Mouse (Mus musculus): ENCODE results near the gene D8Ertd738e. TPM values are rescaled to one million over a fixed set of nuclear protein-coding genes. Genes with fewer than 3 reads are reported as not detected.

D8Ertd738e gene
- total RNA-seq (2021), result 100 to 1,000 TPM; 213 to 217 TPM
- long read RNA-seq, experiment 1, transcript D8Ertd738e-201 (3 exons, 616 nt), result major isoform, 183 of 187 reads
- long read RNA-seq, experiment 1, partial matches to known transcripts, result 1 of 187 reads
- long read RNA-seq, experiment 1, other reads (novel, unspliced or antisense), result 3 of 187 reads
- long read RNA-seq, experiment 2, transcript D8Ertd738e-201 (3 exons, 616 nt), result major isoform, 194 of 198 reads
- long read RNA-seq, experiment 2, partial matches to known transcripts, result 0 of 198 reads
- long read RNA-seq, experiment 2, other reads (novel, unspliced or antisense), result 4 of 198 reads

- DNase-seq, result peak; percentile 87 to 91
- intact Hi-C loops (cut with DNase I), result no loop called here
Observed at GRCm38 (mm10) chr8:84249257-84250170, at the start of gene D8Ertd738e. TSS of gene D8Ertd738e (minus strand) at chr8:84249719.

GRCm38 (mm10) chr8:84297029-84297785 lies 47.7 kb upstream of the D8Ertd738e start:
- DNase-seq, result no peak
- intact Hi-C loops (cut with DNase I), result no loop called here

GRCm38 (mm10) chr8:84291688-84292087 lies 42.2 kb upstream of the D8Ertd738e start:
- intact Hi-C loops (cut with DNase I), result loop anchor here (1.0 kb wide), 1 partner anchor 66 kb away; no protein-coding TSS in a partner anchor
- peak; percentile 68 to 69 for DNase-seq

- no peak for DNase-seq
- intact Hi-C loops (cut with DNase I), result loop anchor here (1.0 kb wide), 1 partner anchor 66 kb away; no protein-coding TSS in a partner anchor
Observed at GRCm38 (mm10) chr8:84291086-84291485, 41.6 kb upstream of the D8Ertd738e start.

- intact Hi-C loops (cut with DNase I), result loop anchor here (10.0 kb wide), 1 partner anchor 54 kb away; the partner anchor contains the start of gene Zswim4
Observed at GRCm38 (mm10) chr8:84288892-84289291, 39.4 kb upstream of the D8Ertd738e start.

GRCm38 (mm10) chr8:84285665-84286064 lies 36.1 kb upstream of the D8Ertd738e start:
- intact Hi-C loops (cut with DNase I), result loop anchor here (1.0 to 10.0 kb wide), 3 partner anchors 51 to 246 kb away; partner anchors contain the start of gene Zswim4

More at GRCm38 (mm10) chr8:84288892-84289291, 39.4 kb upstream of the D8Ertd738e start:
- DNase-seq, result no peak

GRCm38 (mm10) chr8:84284608-84285063 lies 35.1 kb upstream of the D8Ertd738e start:
- peak; percentile 27 to 46 for DNase-seq
- intact Hi-C loops (cut with DNase I), result loop anchor here (1.0 to 10.0 kb wide), 3 partner anchors 50 to 245 kb away; partner anchors contain the start of gene Zswim4

More at GRCm38 (mm10) chr8:84285665-84286064, 36.1 kb upstream of the D8Ertd738e start:
- DNase-seq, result peak; percentile 52 to 64

- no peak for DNase-seq
Observed at GRCm38 (mm10) chr8:84280777-84281176, 31.3 kb upstream of the D8Ertd738e start.

GRCm38 (mm10) chr8:84276447-84276846 lies 26.9 kb upstream of the D8Ertd738e start:
- intact Hi-C loops (cut with DNase I), result no loop called here
- DNase-seq, result no peak

More at GRCm38 (mm10) chr8:84280777-84281176, 31.3 kb upstream of the D8Ertd738e start:
- intact Hi-C loops (cut with DNase I), result loop anchor here (10.0 kb wide), 1 partner anchor 46 kb away; the partner anchor contains the start of gene Zswim4

- intact Hi-C loops (cut with DNase I), result no loop called here
- DNase-seq, result no peak
Observed at GRCm38 (mm10) chr8:84273968-84274367, 24.4 kb upstream of the D8Ertd738e start.

GRCm38 (mm10) chr8:84272302-84272701 lies 22.8 kb upstream of the D8Ertd738e start:
- intact Hi-C loops (cut with DNase I), result no loop called here
- DNase-seq, result no peak

GRCm38 (mm10) chr8:84269950-84270773 lies 20.6 kb upstream of the D8Ertd738e start, which contains the start of gene Ccdc130:
TSS of gene Ccdc130 (minus strand) at chr8:84270380.
- DNase-seq, result peak; percentile 99
- intact Hi-C loops (cut with DNase I), result loop anchor here (10.0 kb wide), 1 partner anchor 555 kb away; the partner anchor contains the start of gene Dand5

GRCm38 (mm10) chr8:84261098-84261497 lies 11.6 kb upstream of the D8Ertd738e start:
- no peak for DNase-seq
- intact Hi-C loops (cut with DNase I), result loop anchor here (10.0 kb wide), 1 partner anchor 564 kb away; the partner anchor contains the start of gene Dand5

GRCm38 (mm10) chr8:84256822-84257610 lies 7.5 kb upstream of the D8Ertd738e start, which contains the start of gene Mri1:
TSS of gene Mri1 (minus strand) at chr8:84257326.
- intact Hi-C loops (cut with DNase I), result no loop called here
- peak; percentile 82 to 84 for DNase-seq

GRCm38 (mm10) chr8:84256458-84256821 lies 6.9 kb upstream of the D8Ertd738e start:
- no peak for DNase-seq
- intact Hi-C loops (cut with DNase I), result no loop called here

GRCm38 (mm10) chr8:84255858-84256257 lies 6.3 kb upstream of the D8Ertd738e start:
- intact Hi-C loops (cut with DNase I), result no loop called here
- no peak for DNase-seq

GRCm38 (mm10) chr8:84241821-84242220 lies 7.7 kb downstream of the D8Ertd738e start:
- intact Hi-C loops (cut with DNase I), result no loop called here
- DNase-seq, result no peak

GRCm38 (mm10) chr8:84241167-84241566 lies 8.4 kb downstream of the D8Ertd738e start:
- no peak for DNase-seq
- intact Hi-C loops (cut with DNase I), result no loop called here

Measured in heart, postnatal 14 days (tissue).